Mouse (Mus musculus): ENCODE measurements around the gene Galntl6.

DNA sequence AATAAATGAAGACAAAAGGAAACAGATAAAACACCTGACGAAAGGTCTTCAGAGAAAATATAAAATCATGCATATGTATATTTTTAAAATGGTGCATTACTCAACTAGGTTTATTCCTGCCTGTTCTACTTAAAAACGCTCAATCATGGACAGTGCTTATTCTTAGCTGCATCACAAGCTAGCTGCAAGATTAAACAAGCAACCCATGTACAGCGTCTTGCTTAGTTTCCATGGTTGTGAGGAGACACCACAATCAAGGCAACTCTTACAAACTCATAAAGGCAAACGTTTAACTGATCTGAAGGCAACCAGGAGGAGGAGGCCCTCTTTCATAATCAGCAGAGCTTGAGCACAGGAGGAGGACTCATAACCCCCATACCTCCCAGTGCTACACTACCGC lies 830.7 kb downstream of the Galntl6 start:
- TF ChIP-seq CTCF (IDR thresholded peaks at IDR 0.05; ENCODE audit: extremely low read depth, insufficient read depth, insufficient read length, insufficient replicate concordance) (no peak), POLR2A (IDR thresholded peaks at IDR 0.05; ENCODE audit: low read depth, low read length) (no peak)
